Mouse (Mus musculus) heart, embryonic 11.5 days (tissue): ENCODE measurements around the gene Vps9d1. TPM values are rescaled to one million over a fixed set of nuclear protein-coding genes. Genes with fewer than 3 reads are reported as not detected.
A peak's percentile ranks its signal among the peaks of the same experiment; 100 is the strongest.
"Not testable (repeated sequence)": the region's sequence is repeated elsewhere in the genome, so short reads cannot be mapped to it uniquely, and the experiment has no call there.

Source experiments
- ATAC-seq: fragments of 200-750 bp; cut with Nextera tagmentation; replicated peaks from 2 replicates; pipeline ENCODE4 v1.8.0; 2017; ENCODE audit warnings: moderate library complexity; ENCODE audit not compliant: insufficient number of reproducible peaks, low FRiP score, low TSS enrichment
- H3K27ac ChIP-seq: fragments of 300-500 bp; sonication (generic); 2 replicates; pipeline ENCODE4 v1.5.1; 2014; ENCODE audit warnings: mild to moderate bottlenecking, low read depth, low read length
- H3K27me3 ChIP-seq: fragments of 300-500 bp; sonication (generic); 2 replicates; pipeline ENCODE4 v1.6.1; 2014; ENCODE audit warnings: mild to moderate bottlenecking, low read length, mixed read lengths; ENCODE audit not compliant: control insufficient read depth, insufficient read depth
- H3K36me3 ChIP-seq: fragments of 300-500 bp; sonication (generic); 2 replicates; pipeline ENCODE4 v1.6.1; 2014; ENCODE audit warnings: mild to moderate bottlenecking, low read length, moderate library complexity, mixed read lengths; ENCODE audit not compliant: control insufficient read depth, insufficient read depth
- H3K4me1 ChIP-seq: fragments of 300-500 bp; sonication (generic); 2 replicates; pipeline ENCODE4 v1.6.1; 2014; ENCODE audit warnings: low read length; ENCODE audit not compliant: control insufficient read depth, insufficient read depth
- H3K4me2 ChIP-seq: fragments of 300-500 bp; sonication (generic); 2 replicates; pipeline ENCODE4 v1.6.1; 2014; ENCODE audit warnings: mild to moderate bottlenecking, moderate library complexity
- H3K4me3 ChIP-seq: fragments of 300-500 bp; sonication (generic); 2 replicates; pipeline ENCODE4 v1.5.1; 2014; ENCODE audit warnings: low read depth, low read length
- H3K9ac ChIP-seq: fragments of 300-500 bp; sonication (generic); 2 replicates; pipeline ENCODE4 v1.6.1; 2014; ENCODE audit warnings: mild to moderate bottlenecking, low read depth, low read length, moderate library complexity
- H3K9me3 ChIP-seq: fragments of 300-500 bp; sonication (generic); replicated peaks from 2 replicates; pipeline ENCODE4 v1.6.1; 2016; ENCODE audit warnings: low read length; ENCODE audit not compliant: control insufficient read depth
- WGBS: fragments of 180-500 bp; shearing (Covaris S2); extraction: QIAGEN DNeasy Blood & Tissue Kit; methylation state at CpG from one replicate; pipeline ENCODE4 v1.1.7; 2014; ENCODE audit not compliant: insufficient replicate concordance; 5-methylcytosine and 5-hydroxymethylcytosine counted together
- polyA plus RNA-seq: library from polyadenylated mRNA; unstranded; fragments of >200 nt; fragmentation: Nextera tagmentation; extraction: Ambion mirVana; gene quantifications from 2 replicates; pipeline ENCODE4 v1.2.1, GENCODE M21; 2014

The Vps9d1 gene
- polyA plus RNA-seq, 1 experiment from 2014 or later = 16.8 TPM

- Histone ChIP-seq H3K9ac (0 out of 2 replicates have a peak overlapping the region, but pooled peaks have one; percentile 28), H3K4me3 (no peak overlapping the region), H3K4me1 (peaks cover 3% of the 10 kb centered on the region; the same call in 1 of the 2 replicates), H3K4me2 (no peak overlapping the region), H3K27me3 (no peaks in the 10 kb centered on the region), H3K27ac (no peak overlapping the region), H3K36me3 (peaks cover 17% of the 10 kb centered on the region; the same call in 1 of the 2 replicates), H3K9me3 (no peaks in the 10 kb centered on the region)
- 49% methylated on average over 5 of the region's 5 CpGs for WGBS
- no peak for ATAC-seq
Observed at GRCm38 (mm10) chr8:123284493-123284892, 30.3 kb upstream of the Vps9d1 start.

GRCm38 (mm10) chr8:123283991-123284390 is 29.8 kb upstream of the Vps9d1 start:
- Histone ChIP-seq H3K36me3 (peaks cover 16% of the 10 kb centered on the region; the same call in 1 of the 2 replicates), H3K9ac (0 out of 2 replicates have a peak overlapping the region, but pooled peaks have one; percentile 28), H3K4me2 (no peak overlapping the region), H3K27ac (no peak overlapping the region), H3K9me3 (no peaks in the 10 kb centered on the region), H3K4me1 (peaks cover 3% of the 10 kb centered on the region; the same call in 1 of the 2 replicates), H3K4me3 (no peak overlapping the region), H3K27me3 (no peaks in the 10 kb centered on the region)
- 80% methylated on average over 7 of the region's 7 CpGs for WGBS
- ATAC-seq = no peak

DNA sequence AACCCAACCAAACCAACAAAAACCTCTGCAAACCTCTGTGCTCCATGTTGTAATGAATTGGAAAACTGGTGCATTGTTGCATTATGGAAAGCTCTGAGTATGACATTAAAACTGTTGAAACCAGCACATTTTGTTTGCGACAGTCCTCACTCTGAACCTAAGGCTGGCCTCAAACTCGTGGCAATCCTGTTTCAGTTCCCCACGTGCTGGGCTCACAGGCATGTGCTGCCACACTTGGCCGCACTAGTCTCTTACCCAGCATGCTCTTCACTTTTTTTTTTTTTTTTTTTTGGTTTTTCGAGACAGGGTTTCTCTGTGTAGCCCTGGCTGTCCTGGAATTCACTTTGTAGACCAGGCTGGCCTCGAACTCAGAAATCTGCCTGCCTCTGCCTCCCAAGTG is 28.8 kb upstream of the Vps9d1 start:
- 91% methylated on average over 5 of the region's 6 CpGs for WGBS
- H3K27ac ChIP-seq, H3K9ac ChIP-seq, H3K4me3 ChIP-seq, H3K9me3 ChIP-seq, H3K4me2 ChIP-seq, ATAC-seq, H3K4me1 ChIP-seq, H3K27me3 ChIP-seq: not testable (repeated sequence)
- H3K36me3 ChIP-seq = peaks cover 14% of the 10 kb centered on the region; the same call in 1 of the 2 replicates

- Histone ChIP-seq H3K36me3 (peaks cover 12% of the 10 kb centered on the region; the same call in 1 of the 2 replicates), H3K9me3 (no peaks in the 10 kb centered on the region), H3K4me2 (no peak overlapping the region), H3K27ac (no peak overlapping the region), H3K27me3 (no peaks in the 10 kb centered on the region), H3K4me3 (no peak overlapping the region), H3K9ac (no peak overlapping the region), H3K4me1 (peaks cover 3% of the 10 kb centered on the region; the same call in 1 of the 2 replicates)
- WGBS = 83% methylated on average over 13 of the region's 13 CpGs
- no peak for ATAC-seq
Observed at GRCm38 (mm10) chr8:123280302-123281094, 26.4 kb upstream of the Vps9d1 start.

- H3K4me1 ChIP-seq = peaks cover 2% of the 10 kb centered on the region; the same call in 1 of the 2 replicates
- H3K4me3 ChIP-seq = no peak overlapping the region
- no peak overlapping the region for H3K27ac ChIP-seq
- H3K36me3 ChIP-seq = peaks cover 12% of the 10 kb centered on the region; the same call in 1 of the 2 replicates
- no peak for ATAC-seq
- H3K4me2 ChIP-seq = no peak overlapping the region
- 92% methylated on average over 4 of the region's 4 CpGs for WGBS
- H3K27me3 ChIP-seq = no peaks in the 10 kb centered on the region
- H3K9me3 ChIP-seq = no peaks in the 10 kb centered on the region
- no peak overlapping the region for H3K9ac ChIP-seq
Observed at GRCm38 (mm10) chr8:123279828-123280227, 25.7 kb upstream of the Vps9d1 start.

DNA sequence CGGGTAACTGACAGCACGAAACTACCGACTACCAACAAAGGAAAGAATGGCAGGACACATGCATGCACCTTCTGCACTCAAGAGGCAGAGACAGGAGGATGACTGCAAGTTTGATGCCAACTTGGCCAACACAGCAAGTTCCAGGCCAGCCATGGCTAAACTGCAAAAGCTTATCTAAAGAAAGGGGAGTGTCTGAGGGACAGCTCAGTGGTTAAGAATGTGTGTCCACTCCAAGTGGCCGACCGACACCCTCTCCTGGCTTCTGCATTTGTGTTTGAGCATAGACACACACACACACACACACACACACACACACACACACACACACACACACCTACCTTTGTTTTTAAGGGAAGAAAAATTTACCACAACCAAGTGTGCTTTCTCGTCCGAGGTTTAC is 24.3 kb upstream of the Vps9d1 start:
- H3K4me3 ChIP-seq = no peak overlapping the region
- H3K27ac ChIP-seq = no peak overlapping the region
- no peaks in the 10 kb centered on the region for H3K27me3 ChIP-seq
- H3K9ac ChIP-seq = no peak overlapping the region
- ATAC-seq = no peak
- no peaks in the 10 kb centered on the region for H3K9me3 ChIP-seq
- H3K4me2 ChIP-seq = no peak overlapping the region
- H3K4me1 ChIP-seq = no peaks in the 10 kb centered on the region
- H3K36me3 ChIP-seq = peaks cover 15% of the 10 kb centered on the region; the same call in 1 of the 2 replicates
- 65% methylated on average over 7 of the region's 7 CpGs for WGBS

- ATAC-seq = no peak
Observed at GRCm38 (mm10) chr8:123275096-123275495, 20.9 kb upstream of the Vps9d1 start.

DNA sequence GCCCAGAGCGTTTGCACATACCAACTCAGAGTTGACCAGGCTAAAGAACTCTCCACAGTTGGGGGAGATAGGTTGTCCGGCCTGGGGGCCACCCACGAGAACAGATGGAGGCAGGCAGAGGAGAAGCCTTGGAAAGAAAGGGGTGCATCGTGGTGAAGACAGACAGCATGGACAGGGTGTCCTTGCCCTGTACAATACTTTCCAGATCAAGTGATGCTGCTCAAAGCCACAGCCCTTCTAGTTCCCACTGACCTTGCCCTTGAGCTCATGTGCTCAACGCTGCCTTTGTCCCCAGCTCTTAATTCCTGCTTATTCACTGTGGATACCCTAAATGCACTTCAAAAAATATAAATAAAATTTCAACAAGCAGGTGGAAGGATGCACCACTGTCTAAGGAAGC is 20.3 kb upstream of the Vps9d1 start:
- ATAC-seq = no peak
- Histone ChIP-seq H3K27me3 (no peaks in the 10 kb centered on the region), H3K9ac (no peak overlapping the region), H3K27ac (no peak overlapping the region), H3K4me2 (no peak overlapping the region), H3K4me1 (no peaks in the 10 kb centered on the region), H3K4me3 (no peak overlapping the region), H3K36me3 (peaks cover 15% of the 10 kb centered on the region), H3K9me3 (no peaks in the 10 kb centered on the region)
- 87% methylated on average over 5 of the region's 5 CpGs for WGBS

More at GRCm38 (mm10) chr8:123275096-123275495, 20.9 kb upstream of the Vps9d1 start:
- H3K4me1 ChIP-seq = no peaks in the 10 kb centered on the region
- H3K36me3 ChIP-seq = peaks cover 10% of the 10 kb centered on the region
- no peaks in the 10 kb centered on the region for H3K27me3 ChIP-seq
- no peak overlapping the region for H3K9ac ChIP-seq
- 92% methylated on average over 12 of the region's 12 CpGs for WGBS
- H3K27ac ChIP-seq = no peak overlapping the region
- H3K4me2 ChIP-seq = no peak overlapping the region
- H3K4me3 ChIP-seq = no peak overlapping the region
- no peaks in the 10 kb centered on the region for H3K9me3 ChIP-seq
